Mouse (Mus musculus): Measurements from ENCODE around the gene Wdr25. TPM values are rescaled to one million over a fixed set of nuclear protein-coding genes. Genes with fewer than 3 reads are reported as not detected.

Gene Wdr25
- polyA plus RNA-seq, 2 experiments from 2014 or later = 3.3 to 6.9 TPM

- no peak for ATAC-seq
These were observed 2.6 kb downstream of the Wdr25 start for GRCm38 (mm10) chr12:108896006-108896405.

GRCm38 (mm10) chr12:108901346-108901745 is 7.9 kb downstream of the Wdr25 start:
- ATAC-seq = no peak

DNA sequence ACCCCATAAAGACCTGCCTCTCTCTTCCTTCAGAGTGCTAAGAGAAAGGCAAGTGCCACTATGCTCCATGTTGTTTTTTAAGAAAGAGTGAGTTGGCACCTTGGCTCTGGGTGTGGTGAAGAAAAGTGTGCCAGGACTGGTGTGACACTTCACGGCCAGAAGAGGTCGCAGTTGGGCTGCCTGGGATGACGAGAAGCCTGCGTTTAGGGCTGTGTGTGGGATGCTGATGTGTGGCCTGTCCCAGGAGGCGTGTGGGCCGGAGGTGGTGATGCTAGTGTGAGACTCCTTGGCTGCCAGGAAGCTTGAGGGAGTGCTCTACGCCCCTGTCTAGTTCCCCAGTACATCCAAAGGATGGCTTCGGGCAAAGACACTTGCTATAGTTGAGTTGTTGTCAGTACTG is 9.5 kb downstream of the Wdr25 start:
- ATAC-seq = peak; percentile 59

DNA sequence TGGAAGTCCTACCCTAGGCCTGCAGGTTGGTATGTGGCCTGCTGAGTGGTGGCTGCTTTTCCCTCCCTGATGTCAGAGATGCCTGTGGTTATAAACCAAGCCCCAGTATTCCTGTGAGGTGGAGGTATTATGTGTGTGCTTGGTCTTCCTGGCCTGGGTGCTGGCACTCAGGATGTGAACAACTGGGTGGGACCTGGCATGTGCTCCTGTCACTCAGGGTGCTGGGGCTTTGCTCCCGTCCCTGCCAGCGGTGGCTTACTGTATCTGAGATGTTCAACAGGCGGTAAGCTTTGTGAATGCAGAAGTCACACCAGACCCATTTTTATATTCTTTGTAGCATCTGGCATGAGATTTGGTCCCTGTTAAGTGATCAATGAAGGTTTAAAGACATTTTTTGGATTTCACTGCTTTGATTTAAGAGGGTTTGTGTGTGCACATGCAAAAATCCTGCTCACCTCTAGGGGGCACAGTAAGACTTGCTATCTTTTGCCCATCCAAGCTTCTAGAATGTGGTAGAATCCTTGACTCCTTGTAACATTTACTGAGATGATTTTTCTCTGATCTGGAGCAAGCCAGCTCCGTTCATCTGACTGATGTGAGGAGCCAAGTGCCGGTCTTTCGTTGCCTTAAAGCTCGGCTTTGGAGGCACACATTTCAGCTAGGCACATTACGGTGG is 10.3 kb downstream of the Wdr25 start:
- ATAC-seq = no peak

GRCm38 (mm10) chr12:108904276-108904653 is 10.8 kb downstream of the Wdr25 start:
- no peak for ATAC-seq

DNA sequence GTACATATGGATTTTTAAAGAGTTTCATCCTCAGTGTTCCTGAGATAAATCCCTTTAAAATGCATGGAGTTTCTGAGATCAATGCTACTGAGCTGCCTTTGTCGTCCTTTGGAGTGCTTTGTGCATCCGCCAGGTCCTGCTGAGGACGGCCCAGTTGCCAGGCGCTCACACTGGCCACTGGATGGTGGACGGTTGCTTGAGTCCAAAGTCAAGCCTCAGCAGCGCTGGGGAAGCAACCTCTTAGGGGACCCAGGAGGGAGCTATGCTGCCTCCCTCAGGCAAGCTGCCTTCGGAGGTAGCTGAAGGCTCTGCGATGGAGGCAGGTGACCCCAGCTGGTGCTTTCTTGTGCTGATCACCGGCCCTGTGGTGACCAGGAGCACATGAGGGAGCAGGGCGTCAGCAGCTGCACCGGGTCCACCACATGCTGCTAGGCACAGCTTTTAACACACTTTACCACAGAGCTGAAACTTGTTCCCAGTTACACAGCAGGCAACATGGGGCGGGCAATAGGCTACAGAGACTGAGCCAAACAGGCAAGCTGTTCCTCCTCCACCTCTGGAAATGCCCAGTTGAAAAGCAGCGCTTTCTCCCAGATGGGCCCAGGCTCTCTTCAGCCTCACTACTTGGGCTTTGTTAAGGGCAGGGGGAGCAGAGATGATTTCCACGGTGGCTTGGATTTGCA is 12.3 kb downstream of the Wdr25 start:
- no peak for ATAC-seq

DNA sequence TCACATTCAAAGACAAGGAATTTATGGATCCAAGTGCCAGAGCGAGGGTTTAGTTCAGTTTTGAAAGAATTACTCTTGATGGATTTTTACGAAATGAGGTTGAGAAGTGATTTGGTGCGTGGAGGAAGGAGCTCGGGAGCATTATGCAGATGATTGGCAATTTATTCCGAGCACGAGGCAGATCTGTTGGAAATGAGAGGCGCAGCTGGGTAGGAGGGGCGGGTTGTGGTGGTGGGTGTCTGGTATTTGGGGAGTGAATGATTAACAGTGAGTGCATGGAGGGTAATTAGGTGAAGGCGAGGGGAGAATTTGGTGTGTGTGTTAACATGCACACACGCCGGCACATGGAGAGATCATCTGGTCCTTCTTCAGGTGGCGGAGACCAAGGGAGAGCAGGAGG is 13.0 kb downstream of the Wdr25 start:
- ATAC-seq = no peak

DNA sequence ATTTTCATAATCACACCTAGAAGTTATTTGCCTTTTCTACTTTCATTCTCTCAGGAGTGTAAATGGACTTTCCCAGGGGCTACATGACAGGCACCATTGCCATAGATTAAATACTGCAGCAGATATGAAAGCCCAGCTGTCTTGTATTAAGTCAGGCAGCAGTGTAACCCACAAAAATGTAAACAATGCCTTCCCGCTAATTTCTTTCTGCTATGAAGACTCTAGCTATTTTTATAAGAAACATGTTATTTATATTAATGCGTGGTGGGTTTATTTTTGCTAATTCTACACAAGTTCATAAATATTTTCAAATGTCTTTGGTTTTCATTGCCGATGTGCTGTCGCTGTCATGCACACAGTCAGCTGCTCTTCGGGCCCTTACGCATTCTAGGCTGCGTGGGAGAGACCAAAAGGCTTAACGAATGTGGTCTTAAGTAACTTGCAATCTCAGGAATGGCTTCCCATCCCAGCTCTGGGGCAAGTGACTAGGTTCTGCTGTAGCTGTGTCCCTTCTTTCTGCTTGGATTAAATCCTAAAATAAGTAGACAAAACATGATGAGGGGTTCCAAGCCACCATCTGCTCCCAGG is 16.5 kb downstream of the Wdr25 start:
- ATAC-seq = no peak

GRCm38 (mm10) chr12:108912442-108912841 is 19.0 kb downstream of the Wdr25 start:
- ATAC-seq = no peak

- no peak for ATAC-seq
These were observed 20.8 kb downstream of the Wdr25 start for GRCm38 (mm10) chr12:108914198-108914597.

GRCm38 (mm10) chr12:108914709-108915340 is 21.4 kb downstream of the Wdr25 start:
- ATAC-seq = no peak

- ATAC-seq = no peak
These were observed 22.5 kb downstream of the Wdr25 start for GRCm38 (mm10) chr12:108915893-108916292.

- no peak for ATAC-seq
These were observed 23.1 kb downstream of the Wdr25 start for GRCm38 (mm10) chr12:108916447-108917042.

- no peak for ATAC-seq
These were observed 24.1 kb downstream of the Wdr25 start for GRCm38 (mm10) chr12:108917509-108917908.

GRCm38 (mm10) chr12:108918753-108919152 is 25.3 kb downstream of the Wdr25 start:
- ATAC-seq = no peak

GRCm38 (mm10) chr12:108926606-108927111 is 33.2 kb downstream of the Wdr25 start:
- no peak for ATAC-seq

- ATAC-seq = no peak
These were observed 34.8 kb downstream of the Wdr25 start for GRCm38 (mm10) chr12:108928249-108928648.

DNA sequence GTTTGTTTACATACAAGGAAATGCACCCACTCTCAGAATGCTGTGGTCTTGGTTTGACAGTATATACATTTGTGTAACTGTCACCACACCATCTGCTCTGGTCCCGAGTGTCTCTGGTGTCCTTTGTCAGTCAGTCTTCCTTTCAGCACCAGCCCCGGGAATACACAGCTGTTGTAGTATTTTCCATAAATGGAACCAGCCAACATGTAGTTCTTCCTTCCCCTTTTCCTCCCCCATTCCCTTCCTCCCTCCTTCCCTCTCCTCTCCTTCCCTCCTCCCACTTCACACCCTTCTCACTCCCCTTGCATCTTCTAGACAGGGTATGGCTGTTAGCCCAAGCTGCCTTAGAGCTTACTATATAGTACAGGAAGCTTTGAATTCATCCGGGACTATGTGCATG is 36.0 kb downstream of the Wdr25 start:
- ATAC-seq = no peak

DNA sequence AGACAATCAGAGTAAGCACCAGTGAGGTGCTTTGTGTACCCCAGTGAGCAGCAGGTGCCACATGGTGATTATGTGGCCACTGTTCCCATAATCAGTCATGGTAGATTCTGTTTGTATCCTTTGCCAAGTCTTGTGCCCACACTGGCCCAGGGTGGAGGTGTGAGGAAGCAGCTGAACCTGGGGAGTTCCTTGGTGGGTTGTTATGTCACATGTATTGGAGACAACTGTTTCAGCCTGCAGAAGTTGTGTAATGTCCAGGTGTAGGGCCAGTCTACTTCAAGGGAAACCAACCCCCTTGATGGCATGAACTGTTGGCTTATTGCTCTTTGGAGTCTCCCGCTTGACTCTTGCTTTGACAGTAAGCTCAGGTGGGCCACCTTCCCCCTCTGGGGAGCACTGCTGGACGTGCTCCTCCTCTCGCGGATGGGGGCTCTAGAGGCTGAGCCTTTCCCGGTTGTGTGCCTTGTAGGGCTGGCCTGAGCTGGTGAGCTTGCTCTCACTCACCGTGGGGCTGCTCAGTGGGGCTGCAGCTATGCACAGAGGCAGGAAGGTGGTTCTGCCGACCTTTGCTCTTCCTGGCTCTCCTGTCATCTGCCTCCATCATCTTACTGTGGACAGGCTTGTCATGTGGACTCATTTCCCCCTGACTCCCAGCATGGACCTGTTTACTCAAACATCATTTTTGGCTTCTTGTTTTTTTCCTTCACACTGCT is 38.1 kb downstream of the Wdr25 start:
- ATAC-seq = no peak

- no peak for ATAC-seq
These were observed 38.7 kb downstream of the Wdr25 start for GRCm38 (mm10) chr12:108932113-108932512.

DNA sequence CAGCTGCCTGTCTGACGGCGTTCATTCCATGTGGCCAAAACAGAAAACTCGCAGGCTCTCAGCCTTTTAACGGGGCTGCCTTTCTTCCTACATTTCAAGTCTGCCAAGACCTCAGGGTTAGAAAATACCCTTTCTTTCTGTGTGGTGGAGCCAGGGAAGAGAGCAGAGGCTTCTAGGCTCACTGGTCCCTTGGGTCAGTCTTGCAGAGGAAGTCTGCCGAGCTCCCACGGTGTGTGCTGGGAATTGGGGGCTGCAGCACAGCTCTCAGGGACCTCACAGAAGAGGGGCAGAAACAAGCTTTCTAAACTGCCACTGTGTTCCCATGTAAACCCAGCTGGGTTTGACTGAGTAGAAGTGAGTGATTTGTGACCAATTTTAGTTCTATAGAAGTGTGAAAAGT is 40.8 kb downstream of the Wdr25 start:
- ATAC-seq = no peak

DNA sequence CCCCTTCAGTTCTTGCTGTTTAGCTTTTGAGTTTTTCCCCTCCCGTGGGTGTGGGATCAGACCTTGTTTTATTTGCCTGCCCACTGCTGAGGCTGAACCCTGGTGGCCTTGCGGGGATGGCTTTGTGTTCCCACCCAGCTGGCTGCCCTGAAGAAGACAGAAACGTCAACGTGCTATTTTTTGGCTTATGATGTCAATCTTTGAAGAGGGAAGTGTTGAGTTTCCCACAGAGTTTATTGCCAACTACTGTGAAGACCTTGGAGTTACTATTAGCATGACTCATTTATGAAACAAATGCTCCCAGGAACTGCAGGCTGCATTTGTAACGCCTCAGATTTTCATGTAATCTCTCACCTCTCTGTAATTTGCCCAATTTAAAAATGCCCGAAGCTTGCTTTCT is 43.4 kb downstream of the Wdr25 start:
- no peak for ATAC-seq
